Mouse (Mus musculus) adrenal gland, postnatal 0 days (tissue): Measurements from ENCODE around the gene Sucnr1. TPM values are rescaled to one million over a fixed set of nuclear protein-coding genes. Genes with fewer than 3 reads are reported as not detected.

Experiments used
- polyA plus RNA-seq: library from polyadenylated mRNA; unstranded; fragments of >200 nt; fragmentation: Nextera tagmentation; extraction: Ambion mirVana; gene quantifications from 2 replicates; pipeline ENCODE4 v1.2.1, GENCODE M21; 2015

Gene Sucnr1
- 0.11 and 0.28 TPM in 2 replicates for polyA plus RNA-seq

GRCm38 (mm10) chr3:60081648-60082047, at the start of gene Sucnr1:
Sucnr1 (plus strand) TSS chr3:60081869.

Other genes starting within 250 kb of the Sucnr1 start
- gene Gm8298, start 220.8 kb upstream of the Sucnr1 start, polyA plus RNA-seq: not detected in 2 replicates
- not detected in 2 replicates for gene C130079G13Rik, start 156.7 kb upstream of the Sucnr1 start, polyA plus RNA-seq
- gene Aadacl2, start 75.1 kb upstream of the Sucnr1 start, polyA plus RNA-seq: not detected in 2 replicates
- 8.7 and 12.3 TPM in 2 replicates for gene Aadac, start 56.2 kb upstream of the Sucnr1 start, polyA plus RNA-seq